Mouse (Mus musculus): ENCODE measurements around the gene Crocc2.

DNA sequence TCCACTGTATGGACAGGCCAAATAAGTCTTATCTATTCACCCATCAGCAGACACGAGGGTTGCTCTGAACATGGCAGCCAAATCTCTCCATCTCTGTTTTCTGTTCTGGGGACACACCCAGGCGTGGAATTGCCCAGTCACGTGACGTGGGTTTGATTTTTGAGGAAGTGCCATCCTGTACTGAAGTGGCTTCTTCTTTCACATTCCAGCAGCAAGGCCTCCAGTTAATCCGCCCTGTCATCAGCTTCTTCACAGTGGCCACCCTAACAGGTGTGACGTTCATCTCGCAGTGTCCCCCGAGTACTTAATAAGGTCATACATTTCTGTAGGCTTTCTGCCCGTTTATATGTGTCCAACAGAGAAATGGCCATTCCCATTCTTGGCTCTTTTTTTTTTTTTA lies 3.1 kb upstream of the Crocc2 start:
- TF ChIP-seq CTCF (IDR thresholded peaks at IDR 0.05; ENCODE audit: borderline replicate concordance, insufficient read depth, low read length): no peak
- no peak for TF ChIP-seq POLR2A (IDR thresholded peaks at IDR 0.05; ENCODE audit: low read depth, low read length)

All from embryonic fibroblast, embryonic 13.5 days (primary cell).